Mouse (Mus musculus) neutrophil, adult 65 days (primary cell): Measurements from ENCODE around the gene Mgme1. TPM values are rescaled to one million over a fixed set of nuclear protein-coding genes. Genes with fewer than 3 reads are reported as not detected.

Source experiments
- total RNA-seq: library from RNA; stranded (reverse); gene quantifications from 2 replicates; pipeline ENCODE4 v1.2.4, GENCODE M21; 2023

Mgme1 gene
- total RNA-seq, result 3.4 and 3.8 TPM in 2 replicates

GRCm38 (mm10) chr2:144270507-144271420 lies at the start of gene Mgme1, which contains the start of gene Snx5:
Gene Mgme1, plus strand, starts transcription at chr2:144270663.
Gene Snx5, minus strand, starts transcription at chr2:144270906.

Other genes with a start within 250 kb of the Mgme1 start
- gene Banf2, start 237.6 kb upstream of the Mgme1 start, total RNA-seq, result not detected in 2 replicates
- 81.9 and 88.9 TPM in 2 replicates for gene Snx5, start 243 bp downstream of the Mgme1 start, total RNA-seq
- gene Ovol2, start 61.5 kb downstream of the Mgme1 start, total RNA-seq, result not detected in 2 replicates
- 13.1 and 19.7 TPM in 2 replicates for gene Kat14, start 98.3 kb downstream of the Mgme1 start, total RNA-seq
- gene Pet117, start 98.3 kb downstream of the Mgme1 start, total RNA-seq, result 2.9 and 4.8 TPM in 2 replicates